Mouse (Mus musculus): ENCODE measurements at regions not wholly inside any gene's neighbourhood (a gene's known extent, or its start where the extent isn't known, plus 50 kb on each side); places are given as distances from the start of the nearest gene placed in this dataset.

DNA sequence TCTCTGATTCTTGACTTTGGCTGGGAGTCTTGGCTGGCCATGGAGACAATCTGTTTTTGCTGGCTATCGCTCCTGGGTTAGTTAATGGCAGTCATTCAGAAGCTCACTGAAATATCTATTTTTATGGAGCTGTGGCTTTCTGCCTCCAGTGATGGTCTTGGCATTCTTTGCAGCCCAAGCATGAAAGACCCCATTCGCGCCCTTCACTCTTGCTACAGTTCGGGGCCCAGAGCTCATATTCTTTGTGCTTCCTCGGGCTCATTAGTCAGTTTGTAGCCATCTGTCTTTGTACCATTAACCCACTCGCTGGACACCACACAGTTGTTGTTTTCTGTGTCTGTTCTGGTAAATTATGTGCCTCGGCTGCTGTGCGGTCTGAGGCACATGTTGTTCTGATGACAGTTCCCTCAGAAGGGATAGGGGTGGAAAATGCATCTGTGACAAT, 290.4 kb downstream of the Lmo7 start:
- no peak overlapping the region for H3K4me3 ChIP-seq (ENCODE audit: extremely low read depth, insufficient read depth, insufficient read length)
- H3K4me1 ChIP-seq (ENCODE audit: control insufficient read depth, insufficient read depth, insufficient read length) = no peaks in the 10 kb centered on the region
- no peaks in the 10 kb centered on the region for H3K27me3 ChIP-seq (ENCODE audit: control insufficient read depth, insufficient read depth, low read length)
- no peak overlapping the region for H3K27ac ChIP-seq (ENCODE audit: insufficient read depth, low read length)
- H3K36me3 ChIP-seq (ENCODE audit: control insufficient read depth, insufficient read depth, low read length) = no peaks in the 10 kb centered on the region
- 86% methylated on average over 8 of the region's 8 CpGs for WGBS
- TF ChIP-seq POLR2A (IDR thresholded peaks at IDR 0.05; ENCODE audit: low read depth, low read length) (no peak), CTCF (IDR thresholded peaks at IDR 0.05; ENCODE audit: extremely low read depth, insufficient read depth, insufficient read length, insufficient replicate concordance) (no peak)
- DNase-seq (ENCODE audit: low read depth in 1 of 2, low spot score in 2 of 2) = no peak

DNA sequence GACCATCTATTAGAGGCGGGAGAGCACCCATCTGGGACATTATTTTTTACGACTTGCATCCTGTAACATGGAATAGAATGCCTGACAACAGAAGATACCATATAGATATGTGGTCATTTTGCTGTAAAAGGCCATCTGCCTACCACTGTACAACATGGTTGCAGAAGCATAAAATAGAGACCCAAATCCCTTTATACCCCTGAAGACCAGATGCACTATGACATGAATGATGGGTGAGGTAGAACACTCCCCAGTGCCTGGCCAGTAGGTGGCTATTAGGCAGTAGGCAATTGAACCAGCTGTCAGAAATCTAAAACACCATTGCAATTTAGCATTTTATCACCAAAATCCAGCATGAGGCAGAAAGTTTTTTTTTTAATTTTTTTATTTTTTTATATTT, 289.6 kb downstream of the Lmo7 start:
- TF ChIP-seq CTCF (IDR thresholded peaks at IDR 0.05; ENCODE audit: extremely low read depth, insufficient read depth, insufficient read length, insufficient replicate concordance) (no peak), POLR2A (IDR thresholded peaks at IDR 0.05; ENCODE audit: low read depth, low read length) (no peak)
- H3K27me3 ChIP-seq (ENCODE audit: control insufficient read depth, insufficient read depth, low read length) = no peaks in the 10 kb centered on the region
- no peak overlapping the region for H3K4me3 ChIP-seq (ENCODE audit: extremely low read depth, insufficient read depth, insufficient read length)
- H3K4me1 ChIP-seq (ENCODE audit: control insufficient read depth, insufficient read depth, insufficient read length) = no peaks in the 10 kb centered on the region
- no peaks in the 10 kb centered on the region for H3K36me3 ChIP-seq (ENCODE audit: control insufficient read depth, insufficient read depth, low read length)
- WGBS = 79% methylated on average over 2 of the region's 2 CpGs
- H3K27ac ChIP-seq (ENCODE audit: insufficient read depth, low read length) = no peak overlapping the region
- no peak for DNase-seq (ENCODE audit: low read depth in 1 of 2, low spot score in 2 of 2)

DNA sequence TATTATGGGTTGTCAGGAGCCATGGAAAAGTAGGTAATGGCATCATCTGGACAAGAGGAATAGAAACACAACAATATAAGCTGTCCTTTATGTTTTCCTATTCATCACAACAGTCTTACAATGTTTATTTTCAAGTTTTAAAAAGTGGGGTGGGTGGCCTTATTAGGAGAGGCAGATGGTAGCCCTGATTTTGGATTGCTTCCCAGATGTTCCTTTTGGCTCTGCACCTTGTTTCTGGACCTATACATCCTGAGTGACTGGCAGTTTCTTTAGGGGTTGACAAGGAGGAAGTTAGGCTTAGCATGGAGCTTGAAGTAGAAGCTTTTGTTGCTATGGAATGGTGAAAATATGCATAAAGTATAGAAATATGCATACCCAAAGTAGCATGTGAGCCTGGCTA, 286.8 kb downstream of the Lmo7 start:
- Histone ChIP-seq H3K4me3 (ENCODE audit: extremely low read depth, insufficient read depth, insufficient read length) (no peak overlapping the region), H3K36me3 (ENCODE audit: control insufficient read depth, insufficient read depth, low read length) (no peaks in the 10 kb centered on the region), H3K27ac (ENCODE audit: insufficient read depth, low read length) (no peak overlapping the region), H3K27me3 (ENCODE audit: control insufficient read depth, insufficient read depth, low read length) (no peaks in the 10 kb centered on the region), H3K4me1 (ENCODE audit: control insufficient read depth, insufficient read depth, insufficient read length) (no peaks in the 10 kb centered on the region)
- TF ChIP-seq CTCF (IDR thresholded peaks at IDR 0.05; ENCODE audit: extremely low read depth, insufficient read depth, insufficient read length, insufficient replicate concordance) = no peak
- no peak for TF ChIP-seq POLR2A (IDR thresholded peaks at IDR 0.05; ENCODE audit: low read depth, low read length)
- no peak for DNase-seq (ENCODE audit: low read depth in 1 of 2, low spot score in 2 of 2)

DNA sequence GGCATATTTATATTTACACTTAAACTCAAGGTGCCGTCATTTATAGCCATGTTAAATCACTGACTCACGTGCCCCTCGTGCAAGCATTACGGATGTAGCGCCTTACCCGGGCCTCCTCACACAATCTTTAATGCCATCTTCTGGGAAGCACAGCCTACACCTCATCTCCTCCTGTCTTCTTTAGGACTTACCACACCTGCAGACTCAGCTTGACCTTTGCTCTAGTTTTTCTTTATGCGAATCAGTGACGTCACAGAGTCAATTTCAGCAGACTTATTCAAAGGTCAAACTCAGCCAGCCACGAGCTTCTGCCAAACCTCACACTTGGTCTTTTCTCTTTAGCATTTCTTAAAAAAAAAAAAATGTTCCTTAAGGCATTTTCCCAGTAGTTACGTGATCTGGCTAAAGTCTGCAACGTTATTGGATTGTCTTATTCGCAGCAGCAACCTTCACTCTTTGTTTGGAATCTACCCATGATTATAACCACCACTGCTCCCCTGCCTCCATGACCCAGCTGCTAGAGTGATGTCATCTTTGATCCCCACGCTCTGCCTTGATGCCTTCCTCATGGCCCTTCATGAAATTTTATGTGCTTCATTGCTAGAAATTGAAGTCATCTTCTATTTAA, 285.3 kb downstream of the Lmo7 start:
- DNase-seq (ENCODE audit: low read depth in 1 of 2, low spot score in 2 of 2) = no peak
- no peak overlapping the region for H3K27ac ChIP-seq (ENCODE audit: insufficient read depth, low read length)
- H3K4me1 ChIP-seq (ENCODE audit: control insufficient read depth, insufficient read depth, insufficient read length) = no peaks in the 10 kb centered on the region
- H3K36me3 ChIP-seq (ENCODE audit: control insufficient read depth, insufficient read depth, low read length) = no peaks in the 10 kb centered on the region
- TF ChIP-seq POLR2A (IDR thresholded peaks at IDR 0.05; ENCODE audit: low read depth, low read length) = no peak
- 88% methylated on average over 13 of the region's 13 CpGs for WGBS
- no peak overlapping the region for H3K4me3 ChIP-seq (ENCODE audit: extremely low read depth, insufficient read depth, insufficient read length)
- no peaks in the 10 kb centered on the region for H3K27me3 ChIP-seq (ENCODE audit: control insufficient read depth, insufficient read depth, low read length)

DNA sequence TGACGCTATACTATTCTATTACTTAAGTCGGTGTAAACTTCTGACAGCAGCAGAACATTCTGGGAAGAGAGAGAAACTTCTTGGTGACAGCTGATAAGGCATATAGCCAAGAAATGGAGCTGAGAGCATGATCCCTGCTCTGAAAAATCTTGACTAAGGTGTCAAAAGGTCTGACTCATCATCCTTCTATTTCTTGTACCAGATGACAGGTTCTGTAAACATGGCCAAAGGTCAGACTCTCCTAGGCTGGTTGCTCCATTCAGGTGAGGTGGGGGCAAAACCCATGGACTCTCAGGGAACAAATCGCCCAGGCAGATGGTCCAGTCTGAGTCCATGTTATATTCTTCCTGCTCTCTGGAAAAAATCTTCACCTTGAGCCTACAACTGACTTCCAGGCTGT, 283.5 kb downstream of the Lmo7 start:
- 82% methylated on average over 3 of the region's 3 CpGs for WGBS
- H3K36me3 ChIP-seq (ENCODE audit: control insufficient read depth, insufficient read depth, low read length) = no peaks in the 10 kb centered on the region
- no peak overlapping the region for H3K27ac ChIP-seq (ENCODE audit: insufficient read depth, low read length)
- H3K4me1 ChIP-seq (ENCODE audit: control insufficient read depth, insufficient read depth, insufficient read length) = no peaks in the 10 kb centered on the region
- H3K27me3 ChIP-seq (ENCODE audit: control insufficient read depth, insufficient read depth, low read length) = no peaks in the 10 kb centered on the region
- TF ChIP-seq POLR2A (IDR thresholded peaks at IDR 0.05; ENCODE audit: low read depth, low read length) (no peak), CTCF (IDR thresholded peaks at IDR 0.05; ENCODE audit: extremely low read depth, insufficient read depth, insufficient read length, insufficient replicate concordance) (no peak)
- H3K4me3 ChIP-seq (ENCODE audit: extremely low read depth, insufficient read depth, insufficient read length) = no peak overlapping the region
- DNase-seq (ENCODE audit: low read depth in 1 of 2, low spot score in 2 of 2) = no peak

DNA sequence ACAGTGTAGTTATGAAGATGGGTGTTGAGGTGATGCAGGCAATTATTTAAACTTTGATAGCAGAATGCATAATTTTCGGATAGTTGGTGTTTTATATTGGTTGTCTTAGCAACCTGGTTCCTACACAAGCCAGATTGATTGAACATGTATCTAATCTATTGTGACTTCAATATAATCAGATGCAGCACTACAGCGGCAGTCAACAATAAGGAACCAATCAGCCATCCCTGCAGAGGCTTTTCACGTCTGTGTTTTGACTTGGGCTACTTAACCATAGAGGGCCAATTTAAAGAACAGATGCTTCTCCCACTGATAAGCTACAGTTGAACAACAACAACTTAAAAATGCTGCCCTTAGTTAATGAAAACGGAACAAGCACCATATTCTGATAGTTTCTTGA, 267.8 kb downstream of the Lmo7 start:
- H3K36me3 ChIP-seq (ENCODE audit: control insufficient read depth, insufficient read depth, low read length) = no peaks in the 10 kb centered on the region
- no peak overlapping the region for H3K27ac ChIP-seq (ENCODE audit: insufficient read depth, low read length)
- TF ChIP-seq POLR2A (IDR thresholded peaks at IDR 0.05; ENCODE audit: low read depth, low read length) (no peak), CTCF (IDR thresholded peaks at IDR 0.05; ENCODE audit: extremely low read depth, insufficient read depth, insufficient read length, insufficient replicate concordance) (no peak)
- WGBS = 83% methylated on average over 4 of the region's 4 CpGs
- DNase-seq (ENCODE audit: low read depth in 1 of 2, low spot score in 2 of 2) = no peak
- H3K4me3 ChIP-seq (ENCODE audit: extremely low read depth, insufficient read depth, insufficient read length) = no peak overlapping the region
- no peaks in the 10 kb centered on the region for H3K27me3 ChIP-seq (ENCODE audit: control insufficient read depth, insufficient read depth, low read length)
- H3K4me1 ChIP-seq (ENCODE audit: control insufficient read depth, insufficient read depth, insufficient read length) = no peaks in the 10 kb centered on the region

DNA sequence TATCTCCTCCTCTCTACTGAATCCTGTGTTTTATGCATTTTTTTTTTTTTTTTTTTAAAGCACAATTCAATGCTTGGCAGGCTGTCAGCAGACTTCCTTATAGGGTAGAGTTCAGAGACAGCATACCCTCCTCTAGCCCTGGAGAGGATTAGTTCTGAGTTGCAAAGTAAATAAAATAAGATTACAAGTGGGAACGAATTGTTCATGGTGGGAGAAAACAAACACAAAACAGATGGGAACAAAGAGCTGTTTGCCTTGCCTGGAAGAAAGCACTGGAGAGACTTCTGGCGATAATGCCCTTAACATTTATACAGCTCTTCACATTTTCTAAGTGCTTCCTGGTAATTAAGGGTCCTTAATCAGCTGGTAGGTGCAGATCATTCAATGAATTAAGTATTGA, 254.6 kb downstream of the Lmo7 start:
- H3K27ac ChIP-seq (ENCODE audit: insufficient read depth, low read length) = no peak overlapping the region
- H3K4me1 ChIP-seq (ENCODE audit: control insufficient read depth, insufficient read depth, insufficient read length) = no peaks in the 10 kb centered on the region
- DNase-seq (ENCODE audit: low read depth in 1 of 2, low spot score in 2 of 2) = no peak
- H3K27me3 ChIP-seq (ENCODE audit: control insufficient read depth, insufficient read depth, low read length) = no peaks in the 10 kb centered on the region
- no peaks in the 10 kb centered on the region for H3K36me3 ChIP-seq (ENCODE audit: control insufficient read depth, insufficient read depth, low read length)
- WGBS = 58% methylated on average over 2 of the region's 2 CpGs
- TF ChIP-seq CTCF (IDR thresholded peaks at IDR 0.05; ENCODE audit: extremely low read depth, insufficient read depth, insufficient read length, insufficient replicate concordance) (no peak), POLR2A (IDR thresholded peaks at IDR 0.05; ENCODE audit: low read depth, low read length) (no peak)
- no peak overlapping the region for H3K4me3 ChIP-seq (ENCODE audit: extremely low read depth, insufficient read depth, insufficient read length)
